Mouse (Mus musculus) midbrain, embryonic 10.5 days (tissue): Measurements from ENCODE around the gene Mast4. TPM values are rescaled to one million over a fixed set of nuclear protein-coding genes. Genes with fewer than 3 reads are reported as not detected.

Source experiments
- DNase-seq: peaks from one replicate; pipeline ENCODE4 v3.0.0-alpha.2; 2017; ENCODE audit warnings: low spot score
- H3K27ac ChIP-seq: fragments of 300-500 bp; sonication (generic); replicated peaks from 2 replicates; pipeline ENCODE4 v1.5.1; 2016; ENCODE audit warnings: mild to moderate bottlenecking
- H3K27me3 ChIP-seq: fragments of 300-500 bp; sonication (generic); 2 replicates; pipeline ENCODE4 v1.6.1; 2016; ENCODE audit warnings: low read depth, mild to moderate bottlenecking; ENCODE audit not compliant: poor library complexity, severe bottlenecking
- H3K36me3 ChIP-seq: fragments of 300-500 bp; sonication (generic); 2 replicates; pipeline ENCODE4 v1.6.1; 2016; ENCODE audit warnings: mild to moderate bottlenecking, moderate library complexity
- H3K4me1 ChIP-seq: fragments of 300-500 bp; sonication (generic); 2 replicates; pipeline ENCODE4 v1.6.1; 2016
- H3K4me3 ChIP-seq: fragments of 300-500 bp; sonication (generic); 2 replicates; pipeline ENCODE4 v1.5.1; 2016; ENCODE audit warnings: mild to moderate bottlenecking, moderate library complexity
- H3K9me3 ChIP-seq: fragments of 300-500 bp; sonication (generic); replicated peaks from 2 replicates; pipeline ENCODE4 v1.6.1; 2016; ENCODE audit warnings: mild to moderate bottlenecking
- WGBS: fragments of 180-500 bp; shearing (Covaris S2); methylation state at CpG from one replicate; pipeline ENCODE4 v1.1.7; 2016; 5-methylcytosine and 5-hydroxymethylcytosine counted together
- polyA plus RNA-seq: library from polyadenylated mRNA; unstranded; fragments of >200 nt; fragmentation: Nextera tagmentation; extraction: Ambion mirVana; gene quantifications from 2 replicates; pipeline ENCODE4 v1.2.1, GENCODE M21; 2016

Mast4 gene
- polyA plus RNA-seq, 1 experiment from 2014 or later, result 19.0 TPM

DNA sequence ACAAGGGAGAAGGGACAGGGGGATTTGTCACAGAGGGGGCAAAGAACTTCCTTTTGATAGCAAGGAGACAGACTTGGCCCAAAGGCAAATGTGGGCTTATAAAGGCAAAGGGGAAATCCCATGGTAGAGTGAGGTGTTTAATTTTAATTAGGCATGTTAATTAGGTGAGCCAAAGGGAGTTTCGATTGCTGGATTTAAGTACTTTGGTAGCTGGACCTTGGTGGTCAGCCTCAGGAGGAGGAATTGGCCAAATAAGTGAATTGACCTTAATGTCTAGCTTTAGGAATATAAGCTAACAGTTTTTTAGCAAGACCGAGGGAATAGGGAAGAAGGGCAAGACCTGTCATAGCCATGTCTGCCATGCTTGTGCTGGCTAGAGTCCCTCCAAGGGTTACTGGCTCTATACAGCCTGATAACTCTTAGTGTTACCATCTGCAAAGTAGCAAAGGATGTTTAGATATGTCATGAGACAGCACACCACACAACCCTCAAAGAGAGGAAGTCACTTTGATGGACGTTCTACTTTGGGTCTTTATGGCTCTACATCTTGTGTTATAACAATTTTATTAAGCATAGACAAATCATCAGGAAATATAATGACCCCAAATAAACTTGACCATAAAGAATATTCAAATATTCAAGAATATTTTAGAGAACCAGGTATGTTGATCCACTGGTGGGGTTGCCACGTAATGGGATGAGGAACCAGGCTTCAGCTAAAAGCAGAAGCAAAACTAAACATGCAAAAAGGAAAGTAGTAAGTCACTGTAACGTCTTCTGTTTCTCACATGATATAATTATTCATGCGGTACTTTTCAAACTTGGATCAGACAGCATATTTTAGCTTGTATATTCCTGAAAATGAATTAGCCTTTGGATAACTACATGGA lies 644.9 kb downstream of the Mast4 start:
- no peak overlapping the region for H3K27ac ChIP-seq
- no peak overlapping the region for H3K4me3 ChIP-seq
- WGBS, result 89% methylated on average over 6 of the region's 6 CpGs
- no peaks in the 10 kb centered on the region for H3K9me3 ChIP-seq
- DNase-seq, result no peak
- no peaks in the 10 kb centered on the region for H3K36me3 ChIP-seq
- no peaks in the 10 kb centered on the region for H3K4me1 ChIP-seq
- no peaks in the 10 kb centered on the region for H3K27me3 ChIP-seq

GRCm38 (mm10) chr13:102688121-102688520 lies 646.2 kb downstream of the Mast4 start:
- DNase-seq, result no peak
- Histone ChIP-seq H3K36me3 (no peaks in the 10 kb centered on the region), H3K27ac (no peak overlapping the region), H3K9me3 (no peaks in the 10 kb centered on the region), H3K4me3 (no peak overlapping the region), H3K27me3 (no peaks in the 10 kb centered on the region), H3K4me1 (no peaks in the 10 kb centered on the region)
- 88% methylated on average over 1 of the region's 1 CpGs for WGBS

DNA sequence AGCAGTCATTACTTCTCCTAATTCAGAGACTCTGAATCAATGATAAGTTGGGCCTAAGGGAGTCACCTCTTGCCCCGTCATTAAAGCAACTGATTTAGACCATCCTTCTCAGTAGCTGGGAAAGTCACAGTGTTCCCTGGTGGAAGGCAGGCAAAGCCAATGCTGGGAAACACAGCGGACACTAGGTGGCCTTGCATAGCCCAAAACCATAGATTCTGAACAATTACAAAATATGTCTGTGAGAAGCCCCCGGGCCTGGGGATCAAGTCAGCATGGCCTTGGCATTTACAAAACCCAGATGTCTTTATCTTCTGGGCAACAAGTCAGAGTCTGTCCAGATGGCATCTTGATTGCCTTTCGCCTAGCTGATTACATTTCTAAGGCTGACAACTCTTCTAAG lies 649.4 kb downstream of the Mast4 start:
- Histone ChIP-seq H3K4me1 (no peaks in the 10 kb centered on the region), H3K4me3 (no peak overlapping the region), H3K27ac (no peak overlapping the region), H3K27me3 (no peaks in the 10 kb centered on the region), H3K9me3 (no peaks in the 10 kb centered on the region), H3K36me3 (no peaks in the 10 kb centered on the region)
- no peak for DNase-seq
- 81% methylated on average over 4 of the region's 4 CpGs for WGBS
